Mouse (Mus musculus): Measurements from ENCODE around the gene H2-Eb1.

H2-Eb1 gene

GRCm38 (mm10) chr17:34315512-34315911, 9.8 kb downstream of the H2-Eb1 start:
- in situ Hi-C loops (cut with MseI, MboI): no loop called here

DNA sequence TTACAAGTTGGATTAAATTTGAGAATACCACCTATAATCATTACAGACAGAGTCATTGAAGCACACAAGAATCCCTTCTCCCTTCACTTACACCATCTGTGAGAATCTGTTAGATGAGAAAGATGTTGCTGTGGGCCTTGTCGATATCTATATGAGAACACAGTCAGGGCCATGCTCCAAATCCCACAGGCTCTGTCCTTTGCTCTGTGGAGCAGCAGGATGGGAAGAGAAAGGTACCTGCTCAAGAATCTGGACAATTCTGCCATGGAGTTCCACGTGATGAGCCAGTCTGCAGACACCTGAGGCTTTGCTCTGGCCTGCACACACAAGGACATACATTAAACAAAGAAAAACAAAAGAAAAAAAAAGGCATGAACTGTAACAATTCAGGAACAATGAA, 11.0 kb downstream of the H2-Eb1 start:
- in situ Hi-C loops (cut with MseI, MboI): no loop called here

GRCm38 (mm10) chr17:34317275-34317674, 11.6 kb downstream of the H2-Eb1 start:
- in situ Hi-C loops (cut with MseI, MboI): no loop called here

GRCm38 (mm10) chr17:34325436-34325835, 19.8 kb downstream of the H2-Eb1 start, which contains the start of gene H2-Eb2:
Gene H2-Eb2, plus strand, starts transcription at chr17:34325665.
- in situ Hi-C loops (cut with MseI, MboI): no loop called here

- in situ Hi-C loops (cut with MseI, MboI): no loop called here
Observed at GRCm38 (mm10) chr17:34326373-34326772, 20.7 kb downstream of the H2-Eb1 start.

GRCm38 (mm10) chr17:34329807-34330206, 24.1 kb downstream of the H2-Eb1 start:
- in situ Hi-C loops (cut with MseI, MboI): no loop called here

DNA sequence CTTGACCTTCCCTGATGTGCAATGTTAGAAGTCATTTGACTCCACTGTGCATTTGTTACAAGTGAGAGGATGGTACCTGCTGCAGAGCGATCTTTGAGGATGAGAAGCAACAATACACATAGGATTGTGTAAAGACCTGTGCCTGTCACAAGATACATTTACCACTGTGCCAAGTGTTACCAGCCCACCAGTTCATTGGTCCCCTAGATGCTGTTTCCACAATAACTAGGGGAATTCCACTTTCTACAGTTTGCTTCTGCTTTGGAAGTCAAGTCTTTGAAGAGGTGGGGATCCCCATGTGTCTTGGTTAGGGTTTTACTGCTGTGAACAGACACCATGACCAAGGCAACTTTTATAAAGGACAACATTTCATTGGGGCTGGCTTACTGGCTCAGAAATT, 25.5 kb downstream of the H2-Eb1 start:
- in situ Hi-C loops (cut with MseI, MboI): no loop called here

DNA sequence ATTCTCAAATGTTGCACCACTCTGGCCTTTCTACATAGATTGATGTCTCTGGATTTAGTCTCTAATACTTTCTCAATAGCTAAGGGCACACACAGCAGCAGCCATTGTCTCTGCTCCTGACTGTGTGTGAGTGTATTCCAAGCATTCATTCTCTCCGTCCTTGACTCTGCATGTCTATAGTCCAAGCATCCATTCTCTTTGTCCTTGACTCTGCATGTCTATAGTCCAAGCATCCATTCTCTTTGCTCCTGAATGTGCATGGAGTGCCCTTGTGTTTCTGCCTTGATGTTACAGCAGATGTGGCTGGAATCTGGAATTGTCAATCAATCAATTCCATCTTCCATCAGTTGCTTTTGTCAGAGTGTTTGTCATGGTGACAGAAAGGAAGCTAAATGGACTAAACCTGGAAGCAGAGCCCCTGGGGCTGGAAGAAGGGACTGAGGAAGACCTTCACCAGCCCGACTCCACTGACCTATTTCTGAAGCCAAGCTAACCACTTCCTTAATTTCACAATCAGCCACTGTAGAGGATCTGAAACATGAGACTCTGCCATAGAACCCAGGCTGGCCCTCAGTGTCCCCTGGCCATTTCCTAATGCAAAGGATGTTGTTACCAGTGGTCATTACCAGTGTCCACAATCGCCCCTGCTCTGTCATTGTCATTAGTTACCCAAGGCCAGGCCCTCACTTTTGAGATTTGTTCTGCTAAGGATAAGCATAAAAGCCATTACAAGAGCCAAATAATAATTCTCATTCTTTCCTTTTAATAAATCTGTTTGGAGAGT, 35.1 kb downstream of the H2-Eb1 start:
- in situ Hi-C loops (cut with MseI, MboI): loop anchor here in 1 of 2 experiments (5.0 kb wide), 1 partner anchor 94 kb away; no protein-coding TSS in a partner anchor

DNA sequence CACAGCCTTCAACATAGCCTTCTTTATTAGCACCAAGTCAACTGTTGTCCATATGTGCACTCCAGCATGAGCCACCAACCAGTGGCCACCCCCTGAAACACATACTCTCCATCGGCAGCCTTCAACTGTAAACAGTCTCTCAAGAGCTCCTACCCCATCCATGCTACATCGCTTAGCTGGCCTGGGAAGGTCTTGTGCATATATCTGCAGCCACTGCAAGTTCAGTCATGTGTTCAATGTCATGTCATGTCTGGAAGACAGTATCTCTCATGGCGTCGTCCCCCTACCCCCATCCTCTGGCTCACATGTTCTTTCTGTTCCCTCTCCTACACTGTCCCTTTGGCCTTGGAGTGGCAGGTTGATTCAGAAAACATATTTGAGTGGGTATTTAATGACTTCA, 39.2 kb downstream of the H2-Eb1 start:
- in situ Hi-C loops (cut with MseI, MboI): loop anchor here (5.0 kb wide), 1 partner anchor 98 kb away; no protein-coding TSS in a partner anchor

- in situ Hi-C loops (cut with MseI, MboI): loop anchor here in 1 of 2 experiments (5.0 kb wide), 1 partner anchor 98 kb away; no protein-coding TSS in a partner anchor
Observed at GRCm38 (mm10) chr17:34345486-34345885, 39.8 kb downstream of the H2-Eb1 start.

DNA sequence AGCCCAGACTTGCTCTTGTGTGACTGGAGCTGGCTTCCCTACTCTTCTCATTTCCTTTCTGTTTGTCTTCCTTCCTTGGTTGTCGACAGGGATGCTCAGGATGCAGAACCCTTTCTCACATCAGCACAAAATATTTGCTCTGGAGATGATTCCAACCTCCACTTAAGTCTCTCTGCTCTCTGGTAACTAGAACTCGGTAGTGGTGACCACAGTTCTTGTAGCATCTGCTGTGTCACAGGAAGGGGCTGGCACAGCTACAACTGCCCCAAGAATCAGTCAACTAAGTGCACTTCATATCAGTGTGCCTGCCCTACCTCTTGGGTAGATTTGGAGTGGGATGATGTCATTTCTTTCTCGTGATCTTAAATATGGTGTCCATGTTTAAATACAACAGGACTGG, 40.4 kb downstream of the H2-Eb1 start:
- in situ Hi-C loops (cut with MseI, MboI): loop anchor here in 1 of 2 experiments (5.0 kb wide), 1 partner anchor 99 kb away; no protein-coding TSS in a partner anchor

GRCm38 (mm10) chr17:34347606-34348308, 42.1 kb downstream of the H2-Eb1 start:
- in situ Hi-C loops (cut with MseI, MboI): loop anchor here in 1 of 2 experiments (5.0 kb wide), 1 partner anchor 100 kb away; no protein-coding TSS in a partner anchor

DNA sequence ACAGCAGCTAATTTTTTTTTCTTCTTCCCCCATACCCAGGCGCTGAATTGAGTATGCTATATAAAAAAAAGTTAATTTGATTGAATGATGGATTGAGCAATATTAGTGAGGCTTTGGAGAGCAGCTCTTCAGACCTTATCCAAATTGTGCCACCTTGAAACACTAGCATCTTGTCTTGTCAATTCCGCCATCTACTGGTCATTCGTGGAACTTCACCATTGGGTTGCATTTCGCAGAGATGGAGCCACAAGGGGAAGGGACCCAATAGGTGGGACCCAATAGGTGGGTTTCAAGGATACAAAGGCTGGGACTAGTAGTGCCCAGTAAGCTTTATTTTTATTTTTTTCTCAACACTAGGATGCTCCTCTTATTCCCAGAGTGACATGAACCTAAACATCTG, 43.8 kb downstream of the H2-Eb1 start:
- in situ Hi-C loops (cut with MseI, MboI): loop anchor here in 1 of 2 experiments (5.0 kb wide), 1 partner anchor 102 kb away; no protein-coding TSS in a partner anchor

- in situ Hi-C loops (cut with MseI, MboI): no loop called here
Observed at GRCm38 (mm10) chr17:34354539-34354938, 48.9 kb downstream of the H2-Eb1 start, which contains the start of gene Btnl2. Gene Btnl2, plus strand, starts transcription at chr17:34354822.

DNA sequence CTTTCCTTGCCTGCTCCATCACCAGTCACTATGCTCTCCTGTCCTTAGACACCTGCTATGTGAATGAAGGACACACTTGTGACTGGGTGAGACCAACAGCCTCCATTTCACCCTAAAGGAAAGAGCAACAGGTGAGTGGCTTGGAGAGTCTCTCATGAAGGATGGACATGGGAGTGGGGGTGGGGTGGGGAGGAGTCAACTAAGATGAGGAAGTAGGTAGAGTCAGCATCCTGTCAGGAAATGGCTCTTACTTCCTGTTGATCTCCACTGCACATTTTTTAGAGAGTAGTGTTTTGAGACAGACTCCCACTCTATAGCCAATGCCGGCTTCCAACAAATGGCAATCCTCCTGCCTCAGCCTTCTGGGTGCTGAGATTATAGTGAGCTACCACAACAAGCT, 49.3 kb downstream of the H2-Eb1 start:
- in situ Hi-C loops (cut with MseI, MboI): no loop called here

- in situ Hi-C loops (cut with MseI, MboI): no loop called here
Observed at GRCm38 (mm10) chr17:34362954-34363546, 57.4 kb downstream of the H2-Eb1 start.

DNA sequence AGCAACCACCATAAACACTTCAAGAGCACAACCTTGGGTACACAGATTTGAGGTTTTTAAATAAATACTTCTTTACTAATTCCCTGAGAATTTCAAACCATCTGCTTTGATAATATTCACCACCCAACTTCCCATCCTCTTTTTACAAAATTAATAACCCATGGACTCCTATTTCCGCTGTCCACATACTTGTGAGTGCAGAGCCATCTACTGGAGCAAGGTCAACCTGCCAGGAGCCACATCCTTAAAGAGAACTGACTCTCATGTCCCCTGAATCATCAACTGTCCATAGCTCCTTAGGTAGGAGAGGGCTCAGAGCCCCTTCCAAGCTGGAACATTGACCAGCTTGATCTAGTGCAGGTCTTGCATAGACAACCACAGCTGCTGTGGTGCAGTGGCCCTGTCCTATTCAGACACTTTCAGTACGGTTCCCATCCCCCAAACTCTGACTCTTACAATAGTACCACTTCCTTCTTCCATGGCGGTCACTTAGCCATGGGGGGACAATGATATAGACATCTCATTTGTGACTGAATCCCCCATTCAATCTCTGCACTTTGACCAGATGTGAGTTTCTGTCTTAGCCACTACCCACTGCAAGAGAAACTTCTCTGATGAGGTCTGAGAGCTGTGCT, 58.1 kb downstream of the H2-Eb1 start:
- in situ Hi-C loops (cut with MseI, MboI): no loop called here

DNA sequence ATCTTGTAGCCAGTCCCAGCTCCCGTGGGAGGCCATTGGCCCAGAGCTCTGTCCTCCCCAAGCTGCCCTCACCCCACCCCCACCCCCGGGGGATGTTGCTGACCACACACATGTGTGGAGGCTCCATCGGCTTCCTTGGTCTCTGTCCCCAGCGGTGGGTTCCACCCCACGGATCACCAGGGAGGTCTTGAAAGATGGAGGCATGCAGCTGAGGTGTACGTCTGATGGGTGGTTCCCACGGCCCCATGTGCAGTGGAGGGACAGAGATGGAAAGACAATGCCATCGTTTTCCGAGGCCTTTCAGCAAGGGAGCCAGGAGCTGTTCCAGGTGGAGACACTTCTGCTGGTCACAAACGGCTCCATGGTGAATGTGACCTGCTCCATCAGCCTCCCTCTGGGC, 59.4 kb downstream of the H2-Eb1 start:
- in situ Hi-C loops (cut with MseI, MboI): no loop called here
